Mouse (Mus musculus): Measurements from ENCODE around the gene Wipi1. TPM values are rescaled to one million over a fixed set of nuclear protein-coding genes. Genes with fewer than 3 reads are reported as not detected.
"Not testable (repeated sequence)": the region's sequence is repeated elsewhere in the genome, so short reads cannot be mapped to it uniquely, and the experiment has no call there.

The Wipi1 gene
- total RNA-seq (2014; rRNA removed; ENCODE audit: low replicate concordance) (40.8 and 53.2 TPM in 2 replicates), polyA plus RNA-seq (2015; fragmentation: Nextera tagmentation; extraction: Ambion mirVana) (65.4 and 67.1 TPM in 2 replicates)

DNA sequence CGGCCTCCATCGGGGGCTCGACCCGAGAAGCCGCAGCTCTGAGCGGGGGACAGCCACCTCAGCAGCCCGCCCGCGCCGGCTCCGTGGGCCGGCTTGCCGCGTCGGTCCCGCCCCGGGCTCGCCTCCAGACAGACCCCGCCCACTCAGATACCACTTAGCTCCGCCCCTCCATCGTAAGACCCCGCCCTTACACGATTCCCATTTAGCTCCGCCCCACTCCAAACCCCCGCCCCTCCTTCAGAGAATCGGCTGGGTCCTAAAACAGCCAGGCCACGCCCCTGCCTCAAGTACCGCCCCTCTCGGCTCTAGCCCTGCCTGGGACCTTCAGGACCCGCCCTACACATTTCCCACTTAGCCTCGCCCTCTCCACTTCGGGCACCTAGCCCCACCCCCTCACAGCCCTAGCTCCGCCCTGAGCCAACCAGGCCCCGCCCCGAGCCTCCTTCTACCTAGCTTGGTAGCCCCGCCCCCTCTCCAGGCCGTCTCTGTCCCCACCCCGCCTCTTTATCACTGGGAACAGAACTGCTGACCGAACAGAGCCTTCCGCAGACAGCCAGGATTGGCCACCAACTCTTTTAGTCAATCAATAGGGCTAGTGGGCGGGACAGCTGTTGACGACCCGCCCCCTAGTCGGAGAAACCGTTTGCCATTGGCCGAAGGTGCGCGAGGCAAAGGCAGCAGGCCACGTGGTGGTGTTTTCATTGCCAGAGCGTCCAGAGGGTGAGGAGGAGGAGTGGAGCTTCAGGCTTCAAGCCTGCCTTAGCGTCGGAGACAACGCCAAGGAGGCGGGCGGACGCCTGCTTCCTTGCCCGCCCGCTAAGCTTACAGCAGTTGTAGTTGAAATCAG lies at the start of gene Wipi1:
TSS of gene Wipi1 (minus strand) at position 665 of the 847 bp plus-strand sequence.
- H3K4me1 ChIP-seq (ENCODE audit: control insufficient read depth, insufficient read depth), result peaks cover 19% of the 10 kb centered on the region
- H3K4me2 ChIP-seq (ENCODE audit: low read depth, low read length), result peak within 1 kb of the TSS; percentile 83
- no peaks in the 10 kb centered on the region for H3K27me3 ChIP-seq (ENCODE audit: control insufficient read depth, insufficient read depth, low read length)
- peak within 1 kb of the TSS; percentile 94 for H3K4me3 ChIP-seq (ENCODE audit: low read depth, low read length)
- peak within 1 kb of the TSS; percentile 88 for H3K9ac ChIP-seq (replicated peaks; ENCODE audit: low read depth, low read length)
- DNase-seq (ENCODE audit: low spot score), result peak; percentile 100
- under 1% methylated on average over 56 of the region's 58 CpGs for WGBS
- H3K36me3 ChIP-seq (replicated peaks; ENCODE audit: control insufficient read depth, insufficient read depth, low read length), result 0 out of 2 replicates have a peak, but pooled peaks cover 3% of the 10 kb centered on the region
- peak within 1 kb of the TSS; percentile 97 for H3K27ac ChIP-seq (ENCODE audit: low read depth)
- TF ChIP-seq EP300 (IDR thresholded peaks at IDR 0.05; ENCODE audit: low read depth) (no peak), CTCF (IDR thresholded peaks at IDR 0.05; ENCODE audit: low read depth) (no peak)
- H3K9me3 ChIP-seq (replicated peaks; ENCODE audit: control insufficient read depth, low read length), result no peaks in the 10 kb centered on the region
- ATAC-seq (ENCODE audit: insufficient read depth, low read depth), result peak; percentile 95

DNA sequence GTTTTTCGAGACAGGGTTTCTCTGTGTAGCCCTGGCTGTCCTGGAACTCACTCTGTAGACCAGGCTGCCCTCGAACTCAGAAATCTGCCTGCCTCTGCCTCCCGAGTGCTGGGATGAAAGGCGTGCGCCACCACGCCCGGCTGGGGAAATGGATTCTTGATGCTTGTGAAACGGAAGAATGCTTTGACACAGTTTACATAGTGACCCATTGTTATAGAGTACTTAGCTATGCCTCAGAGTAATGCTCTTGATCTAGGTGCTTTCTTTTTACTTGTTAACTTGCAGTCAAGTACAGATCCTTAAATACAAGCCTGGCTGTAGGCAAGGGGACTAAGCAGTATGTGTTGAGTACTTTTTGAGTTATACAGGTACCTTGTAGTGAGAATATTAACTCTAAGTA lies 48.8 kb upstream of the Wipi1 start:
- not testable (repeated sequence) for H3K4me3 ChIP-seq (ENCODE audit: low read depth, low read length); DNase-seq (ENCODE audit: low spot score); H3K27ac ChIP-seq (ENCODE audit: low read depth); ATAC-seq (ENCODE audit: insufficient read depth, low read depth); H3K9ac ChIP-seq (replicated peaks; ENCODE audit: low read depth, low read length); H3K27me3 ChIP-seq (ENCODE audit: control insufficient read depth, insufficient read depth, low read length); H3K4me1 ChIP-seq (ENCODE audit: control insufficient read depth, insufficient read depth); H3K9me3 ChIP-seq (replicated peaks; ENCODE audit: control insufficient read depth, low read length); H3K4me2 ChIP-seq (ENCODE audit: low read depth, low read length)
- H3K36me3 ChIP-seq (replicated peaks; ENCODE audit: control insufficient read depth, insufficient read depth, low read length), result peaks cover 81% of the 10 kb centered on the region
- WGBS, result 89% methylated on average over 8 of the region's 8 CpGs

DNA sequence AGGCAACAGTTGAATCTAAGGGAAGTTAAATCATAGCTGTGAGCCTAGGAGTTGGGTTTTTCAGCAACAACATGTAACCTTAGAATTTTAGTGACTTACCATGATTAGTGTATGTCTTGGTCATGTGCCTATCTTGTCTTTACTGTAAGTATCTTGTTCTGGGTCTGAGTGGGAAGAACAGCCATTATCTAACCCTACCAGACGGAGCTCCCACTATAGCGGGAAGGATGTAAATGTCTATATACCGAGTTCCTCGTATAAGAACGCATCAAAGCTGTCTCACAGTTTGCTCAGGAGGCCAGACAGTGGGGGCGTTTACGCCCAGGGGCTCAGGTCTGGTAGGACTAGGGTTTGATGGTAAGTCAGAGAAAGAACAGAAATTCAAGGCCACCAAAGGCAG lies 44.5 kb upstream of the Wipi1 start:
- no peak overlapping the region for H3K4me3 ChIP-seq (ENCODE audit: low read depth, low read length)
- H3K4me2 ChIP-seq (ENCODE audit: low read depth, low read length), result no peak overlapping the region
- no peaks in the 10 kb centered on the region for H3K9me3 ChIP-seq (replicated peaks; ENCODE audit: control insufficient read depth, low read length)
- no peak for ATAC-seq (ENCODE audit: insufficient read depth, low read depth)
- no peaks in the 10 kb centered on the region for H3K27me3 ChIP-seq (ENCODE audit: control insufficient read depth, insufficient read depth, low read length)
- 69% methylated on average over 7 of the region's 7 CpGs for WGBS
- H3K36me3 ChIP-seq (replicated peaks; ENCODE audit: control insufficient read depth, insufficient read depth, low read length), result peaks cover 57% of the 10 kb centered on the region
- no peak for TF ChIP-seq EP300 (IDR thresholded peaks at IDR 0.05; ENCODE audit: low read depth)
- TF ChIP-seq CTCF (IDR thresholded peaks at IDR 0.05; ENCODE audit: low read depth), result no peak
- H3K27ac ChIP-seq (ENCODE audit: low read depth), result no peak overlapping the region
- no peak overlapping the region for H3K9ac ChIP-seq (replicated peaks; ENCODE audit: low read depth, low read length)
- H3K4me1 ChIP-seq (ENCODE audit: control insufficient read depth, insufficient read depth), result peaks cover 14% of the 10 kb centered on the region; the same call in 1 of the 2 replicates
- no peak for DNase-seq (ENCODE audit: low spot score)

DNA sequence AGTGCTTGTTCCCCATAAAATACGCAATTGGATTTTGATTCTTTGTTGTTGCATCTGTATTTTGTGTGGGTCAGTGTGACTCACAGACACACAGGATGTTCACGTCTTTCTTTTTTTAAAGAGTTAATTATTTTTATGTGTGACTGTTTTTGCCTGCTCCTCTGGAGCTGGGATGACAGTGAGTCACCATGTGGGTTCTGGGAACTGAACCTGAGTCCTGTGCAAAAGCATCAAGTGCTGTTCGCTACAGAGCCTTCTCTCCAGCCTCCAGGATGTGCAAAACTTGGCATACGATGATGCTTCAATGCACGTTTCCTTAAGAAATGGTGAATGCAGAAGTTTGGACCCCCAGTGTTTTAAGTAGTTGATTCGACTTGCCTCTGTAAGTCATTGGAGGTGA lies 42.8 kb upstream of the Wipi1 start:
- peaks cover 17% of the 10 kb centered on the region for H3K4me1 ChIP-seq (ENCODE audit: control insufficient read depth, insufficient read depth)
- no peak overlapping the region for H3K4me3 ChIP-seq (ENCODE audit: low read depth, low read length)
- ATAC-seq (ENCODE audit: insufficient read depth, low read depth), result no peak
- no peak overlapping the region for H3K4me2 ChIP-seq (ENCODE audit: low read depth, low read length)
- TF ChIP-seq CTCF (IDR thresholded peaks at IDR 0.05; ENCODE audit: low read depth) (no peak), EP300 (IDR thresholded peaks at IDR 0.05; ENCODE audit: low read depth) (no peak)
- H3K9ac ChIP-seq (replicated peaks; ENCODE audit: low read depth, low read length), result no peak overlapping the region
- no peaks in the 10 kb centered on the region for H3K27me3 ChIP-seq (ENCODE audit: control insufficient read depth, insufficient read depth, low read length)
- DNase-seq (ENCODE audit: low spot score), result no peak
- no peak overlapping the region for H3K27ac ChIP-seq (ENCODE audit: low read depth)
- peaks cover 41% of the 10 kb centered on the region for H3K36me3 ChIP-seq (replicated peaks; ENCODE audit: control insufficient read depth, insufficient read depth, low read length)
- H3K9me3 ChIP-seq (replicated peaks; ENCODE audit: control insufficient read depth, low read length), result no peaks in the 10 kb centered on the region
- WGBS, result 74% methylated on average over 6 of the region's 6 CpGs

DNA sequence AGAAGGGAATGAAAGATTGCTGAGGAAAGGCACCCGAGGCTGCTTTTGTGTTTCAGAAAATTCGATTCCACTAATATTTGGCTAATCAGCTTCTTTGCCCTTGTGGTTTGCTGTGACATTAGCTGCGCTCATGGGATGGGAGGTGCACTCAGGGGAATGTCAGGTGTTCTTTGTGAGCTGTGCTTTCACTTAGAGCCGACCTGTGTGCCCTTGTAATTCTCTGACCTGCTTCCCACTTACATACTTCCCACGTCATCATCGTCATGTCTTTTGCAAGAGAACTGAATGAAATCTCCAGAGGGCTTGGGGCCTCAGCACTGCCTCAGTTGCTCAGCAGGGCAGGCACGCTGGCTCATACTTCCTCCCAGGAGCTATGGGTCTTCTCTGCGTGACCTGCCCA lies 41.4 kb upstream of the Wipi1 start:
- H3K36me3 ChIP-seq (replicated peaks; ENCODE audit: control insufficient read depth, insufficient read depth, low read length), result peaks cover 36% of the 10 kb centered on the region
- no peak for TF ChIP-seq CTCF (IDR thresholded peaks at IDR 0.05; ENCODE audit: low read depth)
- TF ChIP-seq EP300 (IDR thresholded peaks at IDR 0.05; ENCODE audit: low read depth), result no peak
- H3K27ac ChIP-seq (ENCODE audit: low read depth), result peak overlapping the region; percentile 99
- DNase-seq (ENCODE audit: low spot score) (no peak), ATAC-seq (ENCODE audit: insufficient read depth, low read depth) (no peak)
- H3K4me1 ChIP-seq (ENCODE audit: control insufficient read depth, insufficient read depth), result peaks cover 22% of the 10 kb centered on the region
- peak overlapping the region; percentile 66 for H3K4me2 ChIP-seq (ENCODE audit: low read depth, low read length)
- no peaks in the 10 kb centered on the region for H3K27me3 ChIP-seq (ENCODE audit: control insufficient read depth, insufficient read depth, low read length)
- H3K4me3 ChIP-seq (ENCODE audit: low read depth, low read length), result peak overlapping the region; percentile 88
- WGBS, result 35% methylated on average over 8 of the region's 8 CpGs
- no peaks in the 10 kb centered on the region for H3K9me3 ChIP-seq (replicated peaks; ENCODE audit: control insufficient read depth, low read length)
- 0 out of 2 replicates have a peak overlapping the region, but pooled peaks have one; percentile 13 for H3K9ac ChIP-seq (replicated peaks; ENCODE audit: low read depth, low read length)
